Mouse (Mus musculus) gastrocnemius, postnatal 25 days (tissue): ENCODE results near the gene Krtap3-3. TPM values are rescaled to one million over a fixed set of nuclear protein-coding genes. Genes with fewer than 3 reads are reported as not detected.
"Not testable (repeated sequence)": the region's sequence is repeated elsewhere in the genome, so short reads cannot be mapped to it uniquely, and the experiment has no call there.

Experiments used
- DNase-seq: peaks from one replicate; pipeline ENCODE4 v3.0.0; 2022
- long read RNA-seq, 2 experiments: library from polyadenylated mRNA; stranded (forward); transcript quantifications; one replicate each; pipeline ENCODE4 v2.0.0; 2021
- total RNA-seq, 2 experiments: library from RNA; stranded (reverse); gene quantifications; 1 replicate in 1 of 2; 2 replicates in 1 of 2; pipeline ENCODE4 v1.2.3; 2021

The Krtap3-3 gene
- total RNA-seq, result not detected
- long read RNA-seq, experiment 1, result 0 reads
- long read RNA-seq, experiment 2, result 0 reads

GRCm38 (mm10) chr11:99550765-99551164, at the start of gene Krtap3-3:
Gene Krtap3-3, minus strand, starts transcription at chr11:99550865.
- DNase-seq, result no peak

- not testable (repeated sequence) for DNase-seq
Observed at GRCm38 (mm10) chr11:99597742-99598141, 47.1 kb upstream of the Krtap3-3 start, which contains the start of gene Krtap9-3. Gene Krtap9-3, minus strand, starts transcription at chr11:99598105.

GRCm38 (mm10) chr11:99590981-99591380, 40.3 kb upstream of the Krtap3-3 start, which contains the start of gene Krtap1-3:
Gene Krtap1-3, minus strand, starts transcription at chr11:99591339.
- no peak for DNase-seq

GRCm38 (mm10) chr11:99585096-99585495, 34.4 kb upstream of the Krtap3-3 start:
- no peak for DNase-seq

- DNase-seq, result no peak
Observed at GRCm38 (mm10) chr11:99583245-99583704, 32.6 kb upstream of the Krtap3-3 start, which contains the start of gene Krtap1-4. Gene Krtap1-4, minus strand, starts transcription at chr11:99583654.

GRCm38 (mm10) chr11:99581564-99581963, 30.9 kb upstream of the Krtap3-3 start:
- no peak for DNase-seq

- DNase-seq, result no peak
Observed at GRCm38 (mm10) chr11:99581051-99581450, 30.4 kb upstream of the Krtap3-3 start.

GRCm38 (mm10) chr11:99580636-99581035, 30.0 kb upstream of the Krtap3-3 start, which contains the start of gene Krtap1-5:
Gene Krtap1-5, minus strand, starts transcription at chr11:99581016.
- DNase-seq, result no peak

- DNase-seq, result peak; percentile 21
Observed at GRCm38 (mm10) chr11:99574106-99574505, 23.4 kb upstream of the Krtap3-3 start.

DNA sequence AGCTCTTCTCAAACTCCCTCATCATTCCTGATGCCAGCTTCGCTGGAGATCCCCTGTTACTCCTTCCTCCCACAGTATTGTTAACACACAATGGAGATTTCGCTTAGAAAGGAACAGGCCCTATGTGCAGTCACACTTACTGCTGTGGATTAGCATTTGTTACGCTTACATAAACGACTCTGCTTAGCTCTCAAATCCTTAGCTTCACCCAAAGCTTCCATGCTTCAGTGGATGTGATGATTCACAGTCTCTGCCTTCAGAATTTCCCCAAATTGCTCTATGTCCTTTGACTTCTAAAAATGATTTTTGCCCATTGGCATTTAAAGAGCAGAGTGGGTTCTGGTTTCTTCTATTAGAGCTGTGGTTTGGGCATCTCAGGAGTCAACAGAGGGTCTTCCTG, 22.5 kb upstream of the Krtap3-3 start:
- no peak for DNase-seq

- DNase-seq, result no peak
Observed at GRCm38 (mm10) chr11:99566530-99566929, 15.9 kb upstream of the Krtap3-3 start, which contains the start of gene Krtap3-1. Gene Krtap3-1, minus strand, starts transcription at chr11:99566630.

DNA sequence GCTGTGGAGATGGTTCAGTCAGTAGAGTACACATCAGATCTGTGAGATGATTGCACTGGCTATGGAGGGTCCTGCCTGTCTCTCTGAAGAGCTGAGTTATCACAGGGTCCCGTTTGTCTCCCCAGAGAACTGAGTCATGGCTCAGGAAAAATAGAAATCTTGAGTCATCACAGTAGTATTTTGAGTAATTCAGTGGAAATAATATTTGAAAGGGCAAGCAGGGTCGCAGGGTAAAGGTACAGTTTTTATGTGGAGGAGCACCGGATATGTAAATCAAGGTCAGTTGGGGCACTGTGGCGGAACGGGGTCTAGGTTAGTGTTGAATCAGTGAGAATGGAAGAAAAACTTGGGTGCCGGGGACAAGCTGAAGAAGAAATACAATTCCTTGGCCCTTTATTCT, 11.9 kb upstream of the Krtap3-3 start:
- no peak for DNase-seq

DNA sequence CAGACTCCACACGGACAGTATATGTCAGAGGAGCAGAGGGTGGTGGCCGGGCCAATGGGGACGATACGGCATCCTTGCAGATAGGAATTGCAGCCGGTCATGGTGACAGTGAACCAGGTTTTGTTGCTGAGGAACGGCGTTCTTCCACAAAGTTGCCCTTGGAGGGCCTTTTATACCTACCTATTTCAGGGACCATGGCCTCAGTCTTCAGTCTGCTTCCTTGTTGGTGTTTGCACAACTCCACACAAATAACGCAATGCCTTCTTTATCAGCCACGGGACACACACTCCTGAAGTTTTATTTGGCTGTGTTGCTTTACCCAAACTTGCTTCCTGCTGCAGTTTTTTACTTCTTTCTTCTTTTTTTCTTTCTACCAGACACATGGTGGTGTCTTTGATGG, 8.7 kb upstream of the Krtap3-3 start, which contains the start of gene Gm11939:
Gm11939 (minus strand) TSS at position 101 of the 400 bp plus-strand sequence.
- DNase-seq, result no peak

DNA sequence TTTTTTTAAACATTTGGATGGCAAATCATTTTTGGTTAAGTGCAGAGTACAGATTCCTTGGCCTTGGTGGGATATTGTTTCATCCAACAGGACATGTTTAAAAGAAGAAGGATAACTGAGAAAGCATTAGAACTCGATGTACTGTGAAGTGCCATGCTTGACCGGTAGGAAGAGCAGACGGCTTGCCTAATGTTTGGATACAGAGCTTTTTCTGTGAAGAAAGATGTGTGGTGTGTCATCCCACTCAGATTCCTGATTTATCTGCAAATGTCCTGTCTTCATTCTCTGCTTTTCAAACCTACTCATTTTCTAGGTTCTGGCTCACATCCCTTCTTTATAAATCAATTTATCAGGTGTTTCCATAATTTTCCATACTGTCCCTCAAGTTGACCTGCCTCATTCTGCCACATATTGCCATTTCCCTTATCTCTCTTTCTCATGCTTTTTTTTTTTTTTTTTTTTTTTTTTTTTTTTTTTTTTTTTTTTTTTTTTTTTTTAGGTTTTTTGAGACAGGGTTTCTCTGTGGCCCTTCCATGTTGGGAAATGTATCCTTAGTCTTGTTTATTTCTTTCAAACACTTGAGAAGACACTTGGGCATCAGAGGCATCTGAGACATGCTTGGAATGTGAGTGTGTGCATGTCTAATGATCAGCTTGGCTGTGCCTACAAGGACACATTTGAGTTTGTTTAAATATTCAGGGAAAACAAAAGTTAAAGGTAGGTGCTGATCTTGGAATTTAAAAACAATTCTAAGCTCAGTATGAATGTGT, 7.5 kb upstream of the Krtap3-3 start:
- no peak for DNase-seq

DNA sequence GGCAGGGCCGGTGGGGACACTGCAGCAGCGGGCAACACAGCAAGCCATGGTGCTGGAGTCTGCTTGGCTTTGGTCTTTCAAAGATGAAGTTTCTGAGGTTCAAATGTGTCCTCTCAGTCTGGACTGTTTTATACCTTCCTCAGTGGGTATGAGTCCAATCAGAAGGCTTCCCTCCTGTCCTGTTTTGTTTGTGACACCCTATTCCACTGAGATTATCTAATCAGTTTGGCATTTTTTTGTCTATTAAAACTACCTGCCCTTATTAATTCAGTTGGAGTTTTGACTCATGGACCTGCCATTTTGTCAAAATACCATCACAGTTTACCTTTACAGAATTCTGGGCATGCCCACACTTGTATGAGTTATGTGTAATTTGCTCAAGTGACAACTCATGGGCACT, 6.1 kb upstream of the Krtap3-3 start, which contains the start of gene Krtap3-2:
Krtap3-2 (minus strand) TSS at position 101 of the 400 bp plus-strand sequence.
- DNase-seq, result no peak

GRCm38 (mm10) chr11:99556195-99556594, 5.5 kb upstream of the Krtap3-3 start:
- DNase-seq, result no peak

DNA sequence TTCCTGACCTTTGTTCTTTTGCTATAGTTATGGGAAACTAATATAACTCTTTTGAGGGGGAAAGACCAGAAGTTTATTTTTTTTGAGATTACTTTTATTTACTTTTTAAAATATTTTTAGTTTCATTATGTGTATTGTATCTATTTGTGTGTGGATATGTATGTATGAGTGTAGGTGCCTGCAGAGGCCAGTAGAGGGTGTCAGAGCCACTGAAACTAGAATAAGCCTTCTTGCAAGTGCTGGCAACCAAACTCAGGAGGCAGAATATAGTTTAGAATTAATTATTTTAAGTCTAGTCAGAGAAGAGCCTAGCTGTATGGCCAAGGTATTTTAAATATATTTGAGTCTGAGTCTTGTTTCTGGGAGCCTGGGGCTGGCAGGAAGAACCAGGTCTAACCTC, 2.8 kb downstream of the Krtap3-3 start:
- DNase-seq, result no peak

DNA sequence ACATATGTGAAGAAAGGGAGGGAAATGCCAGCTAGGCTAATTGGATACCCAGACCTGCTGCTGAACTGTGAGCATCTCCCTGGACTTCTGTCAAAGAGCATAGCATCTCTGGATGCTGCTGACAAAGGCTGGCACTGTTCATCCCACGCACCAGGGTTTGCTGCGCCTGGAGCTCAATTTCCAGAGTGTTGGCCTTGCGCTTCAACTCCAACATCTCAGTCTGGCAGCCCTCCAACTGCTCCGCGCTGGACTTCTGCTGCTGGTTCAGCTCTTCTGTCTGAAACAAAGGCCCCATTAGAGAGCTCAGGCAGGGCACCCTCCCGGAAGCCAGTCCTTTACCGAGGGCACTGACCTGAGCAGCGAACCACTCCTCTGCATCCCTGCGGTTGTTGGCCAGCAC, 10.9 kb downstream of the Krtap3-3 start:
- DNase-seq, result no peak

DNA sequence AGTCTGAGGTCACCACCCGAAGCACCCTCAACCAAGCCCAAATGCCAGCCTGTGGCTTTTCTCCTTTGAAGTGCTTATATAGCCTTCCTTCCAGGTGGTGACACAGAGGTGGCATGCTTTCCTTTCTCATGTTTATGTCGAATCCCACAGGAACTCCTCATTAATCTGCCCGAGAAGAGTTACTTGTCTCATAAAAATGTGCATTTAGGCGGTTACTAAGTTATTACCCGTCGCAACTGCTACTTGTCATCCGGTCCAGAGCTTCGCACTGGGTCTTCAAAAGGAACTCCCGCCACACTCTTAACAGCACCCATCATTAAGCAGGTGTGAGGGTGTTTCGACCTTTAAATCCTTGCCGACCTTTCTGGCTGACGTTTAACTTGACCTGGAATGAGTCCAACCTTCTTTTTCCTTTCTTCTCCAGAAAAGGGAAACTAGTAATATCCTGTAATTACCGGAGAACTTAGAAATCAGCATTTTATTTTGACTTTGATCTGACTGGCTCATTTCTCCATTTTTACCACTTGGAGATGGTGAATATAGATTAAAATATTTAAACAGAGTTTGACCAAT, 29.3 kb downstream of the Krtap3-3 start, which contains the start of gene Krt39:
Krt39 (minus strand) TSS at position 51 of the 573 bp plus-strand sequence.
- DNase-seq, result no peak

DNA sequence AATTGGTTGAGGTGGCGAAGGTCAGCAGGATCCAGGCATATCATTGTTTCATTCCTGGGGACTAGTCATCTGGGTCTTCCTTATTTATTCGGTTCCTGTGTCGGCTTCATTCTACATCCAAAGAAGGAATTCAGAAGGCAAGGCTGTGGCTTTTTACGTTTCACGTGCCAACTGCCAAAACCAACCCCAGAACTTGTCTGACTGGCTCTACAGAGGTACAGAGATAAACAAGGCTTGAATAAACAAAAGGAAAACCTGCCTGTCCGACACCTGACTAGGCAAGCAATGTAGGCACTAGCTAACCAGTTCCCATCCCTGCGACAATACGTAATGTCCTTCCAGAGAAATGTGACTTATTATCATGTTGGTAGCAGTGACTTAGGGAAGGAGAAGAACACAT, 36.6 kb downstream of the Krtap3-3 start:
- DNase-seq, result no peak
